Mouse (Mus musculus): ENCODE results near the gene Jund.

Gene Jund

GRCm38 (mm10) chr8:70698310-70699109, at the start of gene Jund:
Gene Jund (plus strand): TSS chr8:70698949.
- DNase-seq (ENCODE audit: low spot score) = peak; percentile 100

GRCm38 (mm10) chr8:70649324-70649723, 49.4 kb upstream of the Jund start:
- peak; percentile 65 for DNase-seq (ENCODE audit: low spot score)

GRCm38 (mm10) chr8:70650351-70650750, 48.4 kb upstream of the Jund start:
- DNase-seq (ENCODE audit: low spot score) = no peak

GRCm38 (mm10) chr8:70653226-70653625, 45.5 kb upstream of the Jund start:
- peak; percentile 89 for DNase-seq (ENCODE audit: low spot score)

- DNase-seq (ENCODE audit: low spot score) = no peak
These were observed 44.6 kb upstream of the Jund start for GRCm38 (mm10) chr8:70654121-70654520.

GRCm38 (mm10) chr8:70655469-70655868, 43.3 kb upstream of the Jund start:
- DNase-seq (ENCODE audit: low spot score) = no peak

GRCm38 (mm10) chr8:70656193-70656790, 42.5 kb upstream of the Jund start:
- DNase-seq (ENCODE audit: low spot score) = no peak

GRCm38 (mm10) chr8:70657214-70657613, 41.5 kb upstream of the Jund start:
- no peak for DNase-seq (ENCODE audit: low spot score)

- no peak for DNase-seq (ENCODE audit: low spot score)
These were observed 41.0 kb upstream of the Jund start for GRCm38 (mm10) chr8:70657739-70658138.

- DNase-seq (ENCODE audit: low spot score) = no peak
These were observed 39.7 kb upstream of the Jund start for GRCm38 (mm10) chr8:70658897-70659603.

- peak; percentile 86 for DNase-seq (ENCODE audit: low spot score)
These were observed 39.0 kb upstream of the Jund start for GRCm38 (mm10) chr8:70659604-70660272.

- DNase-seq (ENCODE audit: low spot score) = no peak
These were observed 38.5 kb upstream of the Jund start, which contains the start of gene Pgpep1 for GRCm38 (mm10) chr8:70660273-70660725. Gene Pgpep1 (minus strand): TSS chr8:70660388.

GRCm38 (mm10) chr8:70663691-70664090, 35.1 kb upstream of the Jund start:
- DNase-seq (ENCODE audit: low spot score) = peak; percentile 58

- no peak for DNase-seq (ENCODE audit: low spot score)
These were observed 34.1 kb upstream of the Jund start for GRCm38 (mm10) chr8:70664631-70665030.

GRCm38 (mm10) chr8:70665599-70665998, 33.1 kb upstream of the Jund start:
- DNase-seq (ENCODE audit: low spot score) = no peak

GRCm38 (mm10) chr8:70667071-70667470, 31.7 kb upstream of the Jund start:
- DNase-seq (ENCODE audit: low spot score) = peak; percentile 72

GRCm38 (mm10) chr8:70671615-70672324, 27.0 kb upstream of the Jund start:
- DNase-seq (ENCODE audit: low spot score) = peak; percentile 90

- DNase-seq (ENCODE audit: low spot score) = peak; percentile 52
These were observed 26.2 kb upstream of the Jund start for GRCm38 (mm10) chr8:70672325-70673078.

- peak; percentile 100 for DNase-seq (ENCODE audit: low spot score)
These were observed 25.5 kb upstream of the Jund start, which contains the start of gene Lsm4 for GRCm38 (mm10) chr8:70673079-70673856. Gene Lsm4 (plus strand): TSS chr8:70673248.

- no peak for DNase-seq (ENCODE audit: low spot score)
These were observed 24.6 kb upstream of the Jund start for GRCm38 (mm10) chr8:70674109-70674508.
